Mouse (Mus musculus) limb, embryonic 14.5 days (tissue): ENCODE results near the gene Samd4. TPM values are rescaled to one million over a fixed set of nuclear protein-coding genes. Genes with fewer than 3 reads are reported as not detected.

Source experiments
- ATAC-seq: fragments of 200-750 bp; cut with Nextera tagmentation; 2 replicates; pipeline ENCODE4 v1.8.0; 2017; ENCODE audit warnings: low read depth, moderate number of reproducible peaks, moderate TSS enrichment; ENCODE audit not compliant: low FRiP score
- DNase-seq: peaks from one replicate; pipeline ENCODE4 v3.0.0-alpha.2; 2015; ENCODE audit warnings: low spot score
- H3K27ac ChIP-seq: fragments of 300-500 bp; sonication (generic); replicated peaks from 2 replicates; pipeline ENCODE4 v1.5.1; 2014; ENCODE audit warnings: low read depth, mild to moderate bottlenecking, low read length, moderate library complexity, mixed read lengths
- H3K27me3 ChIP-seq: fragments of 300-500 bp; sonication (generic); 2 replicates; pipeline ENCODE4 v1.6.1; 2014; ENCODE audit warnings: low read length, mixed read lengths; ENCODE audit not compliant: control insufficient read depth, insufficient read depth
- H3K36me3 ChIP-seq: fragments of 300-500 bp; sonication (generic); 2 replicates; pipeline ENCODE4 v1.6.1; 2014; ENCODE audit warnings: mild to moderate bottlenecking, low read length, moderate library complexity, mixed read lengths; ENCODE audit not compliant: control insufficient read depth, insufficient read depth
- H3K4me1 ChIP-seq: fragments of 300-500 bp; sonication (generic); 2 replicates; pipeline ENCODE4 v1.6.1; 2014; ENCODE audit warnings: antibody characterized with exemption, low read length, mixed read lengths; ENCODE audit not compliant: control insufficient read depth, insufficient read depth
- H3K4me2 ChIP-seq: fragments of 300-500 bp; sonication (generic); replicated peaks from 2 replicates; pipeline ENCODE4 v1.6.1; 2014; ENCODE audit warnings: low read depth, mild to moderate bottlenecking, low read length, moderate library complexity; ENCODE audit not compliant: severe bottlenecking
- H3K4me3 ChIP-seq: fragments of 300-500 bp; sonication (generic); replicated peaks from 2 replicates; pipeline ENCODE4 v1.5.1; 2014; ENCODE audit warnings: low read length
- H3K9ac ChIP-seq: fragments of 300-500 bp; sonication (generic); 2 replicates; pipeline ENCODE4 v1.6.1; 2014; ENCODE audit warnings: mild to moderate bottlenecking, low read depth, low read length, moderate library complexity; ENCODE audit not compliant: severe bottlenecking
- H3K9me3 ChIP-seq: fragments of 300-500 bp; sonication (generic); 2 replicates; pipeline ENCODE4 v1.6.1; 2016; ENCODE audit warnings: low read length; ENCODE audit not compliant: control insufficient read depth
- POLR2A ChIP-seq: fragments of 200-500 bp; IDR thresholded peaks from 2 replicates; pipeline ENCODE4 v1.8.0; 2012; ENCODE audit warnings: inconsistent platforms, mild to moderate bottlenecking, moderate library complexity, borderline replicate concordance; ENCODE audit not compliant: insufficient read depth, insufficient read length; ENCODE audit errors: extremely low read depth
- WGBS: fragments of 180-500 bp; shearing (Covaris S2); extraction: QIAGEN DNeasy Blood & Tissue Kit; methylation state at CpG from one replicate; pipeline ENCODE4 v1.1.7; 2014; 5-methylcytosine and 5-hydroxymethylcytosine counted together
- polyA plus RNA-seq, 2 experiments: library from polyadenylated mRNA; depleted of rRNA in 1 of 2; stranded (reverse) in 1 of 2; unstranded in 1 of 2; fragments of >200 nt; fragmentation: Nextera tagmentation in 1 of 2; extraction: Ambion mirVana in 1 of 2; gene quantifications; 2 replicates each; pipeline versions ENCODE4 v1.2.1 to v1.2.3; 2012 to 2014

Gene Samd4
- polyA plus RNA-seq, 2 experiments: 9.6 to 23.9 TPM

GRCm38 (mm10) chr14:47088339-47088738 lies 205.7 kb downstream of the Samd4 start:
- Histone ChIP-seq H3K4me1 (peaks cover 5% of the 10 kb centered on the region; the same call in 1 of the 2 replicates), H3K4me3 (no peak overlapping the region), H3K4me2 (no peak overlapping the region), H3K27ac (no peak overlapping the region), H3K27me3 (no peaks in the 10 kb centered on the region), H3K36me3 (peaks cover 44% of the 10 kb centered on the region), H3K9me3 (no peaks in the 10 kb centered on the region), H3K9ac (no peak overlapping the region)
- no peak for TF ChIP-seq POLR2A
- ATAC-seq: no peak
- WGBS: 62% methylated on average over 1 of the region's 1 CpGs
- DNase-seq: no peak

GRCm38 (mm10) chr14:47089153-47089552 lies 206.5 kb downstream of the Samd4 start:
- DNase-seq (no peak), ATAC-seq (no peak)
- peaks cover 5% of the 10 kb centered on the region; the same call in 1 of the 2 replicates for H3K4me1 ChIP-seq
- H3K27me3 ChIP-seq: no peaks in the 10 kb centered on the region
- no peaks in the 10 kb centered on the region for H3K9me3 ChIP-seq
- H3K9ac ChIP-seq: no peak overlapping the region
- H3K4me2 ChIP-seq: no peak overlapping the region
- no peak overlapping the region for H3K4me3 ChIP-seq
- peaks cover 46% of the 10 kb centered on the region for H3K36me3 ChIP-seq
- TF ChIP-seq POLR2A: no peak
- 80% methylated on average over 6 of the region's 6 CpGs for WGBS
- no peak overlapping the region for H3K27ac ChIP-seq

- ATAC-seq (no peak), DNase-seq (no peak)
- no peak overlapping the region for H3K9ac ChIP-seq
- H3K4me2 ChIP-seq: no peak overlapping the region
- H3K36me3 ChIP-seq: peaks cover 45% of the 10 kb centered on the region
- TF ChIP-seq POLR2A: no peak
- H3K27me3 ChIP-seq: no peaks in the 10 kb centered on the region
- no peak overlapping the region for H3K27ac ChIP-seq
- no peak overlapping the region for H3K4me3 ChIP-seq
- no peaks in the 10 kb centered on the region for H3K9me3 ChIP-seq
- 75% methylated on average over 6 of the region's 6 CpGs for WGBS
- H3K4me1 ChIP-seq: peaks cover 4% of the 10 kb centered on the region; the same call in 1 of the 2 replicates
These were observed 209.3 kb downstream of the Samd4 start for GRCm38 (mm10) chr14:47091908-47092307.

GRCm38 (mm10) chr14:47093355-47093792 lies 210.7 kb downstream of the Samd4 start:
- TF ChIP-seq POLR2A: no peak
- ATAC-seq (no peak), DNase-seq (no peak)
- Histone ChIP-seq H3K36me3 (peaks cover 42% of the 10 kb centered on the region), H3K27me3 (no peaks in the 10 kb centered on the region), H3K4me3 (no peak overlapping the region), H3K27ac (no peak overlapping the region), H3K9me3 (no peaks in the 10 kb centered on the region), H3K4me2 (no peak overlapping the region), H3K9ac (no peak overlapping the region), H3K4me1 (no peaks in the 10 kb centered on the region)
- 54% methylated on average over 16 of the region's 16 CpGs for WGBS

DNA sequence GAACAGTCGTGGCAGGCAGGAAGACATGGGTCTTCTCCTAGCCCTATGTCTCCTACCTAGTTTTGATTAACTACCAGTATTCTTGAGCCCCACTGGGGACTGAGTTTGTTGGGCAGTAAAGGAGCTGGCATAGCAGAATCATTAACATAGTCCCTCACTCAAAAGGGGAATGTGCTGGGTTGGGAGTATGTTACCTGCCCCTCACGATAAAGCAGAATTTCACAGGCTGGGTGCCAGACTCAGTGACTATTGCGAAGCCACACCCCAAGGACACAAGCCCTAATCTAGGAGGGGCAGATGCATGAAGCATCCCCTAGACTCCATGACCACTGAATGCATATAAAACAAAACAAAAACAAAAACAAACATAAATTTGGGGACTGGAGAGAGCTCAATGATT lies 212.4 kb downstream of the Samd4 start:
- no peaks in the 10 kb centered on the region for H3K27me3 ChIP-seq
- 85% methylated on average over 3 of the region's 3 CpGs for WGBS
- H3K9me3 ChIP-seq: no peaks in the 10 kb centered on the region
- no peak overlapping the region for H3K27ac ChIP-seq
- DNase-seq (no peak), ATAC-seq (no peak)
- TF ChIP-seq POLR2A: no peak
- no peak overlapping the region for H3K4me2 ChIP-seq
- no peak overlapping the region for H3K4me3 ChIP-seq
- H3K9ac ChIP-seq: no peak overlapping the region
- H3K36me3 ChIP-seq: peaks cover 28% of the 10 kb centered on the region
- H3K4me1 ChIP-seq: no peaks in the 10 kb centered on the region

DNA sequence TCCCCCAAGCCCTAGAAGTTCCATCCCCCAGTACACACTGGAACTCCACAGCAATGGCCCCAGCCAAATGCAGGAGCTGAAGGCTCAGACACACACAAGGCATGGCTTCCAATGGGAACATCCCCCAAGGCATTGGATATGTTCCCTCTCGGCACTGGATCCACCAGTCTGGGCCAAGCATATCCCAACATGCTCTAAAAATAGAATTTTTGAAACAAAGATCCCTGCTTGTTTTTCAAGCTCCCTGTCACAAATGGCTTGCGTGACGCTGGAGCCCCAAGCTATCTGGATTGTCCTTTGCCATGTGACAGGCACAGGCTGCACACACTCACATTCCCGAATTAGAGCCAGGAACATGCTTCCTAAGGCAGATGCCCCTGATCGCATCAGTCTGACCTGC lies 213.7 kb downstream of the Samd4 start:
- DNase-seq (no peak), ATAC-seq (no peak; the same call in 1 of the 2 replicates)
- Histone ChIP-seq H3K4me3 (no peak overlapping the region), H3K27me3 (no peaks in the 10 kb centered on the region), H3K4me2 (no peak overlapping the region), H3K9me3 (no peaks in the 10 kb centered on the region), H3K9ac (no peak overlapping the region), H3K36me3 (peaks cover 25% of the 10 kb centered on the region), H3K27ac (no peak overlapping the region), H3K4me1 (no peaks in the 10 kb centered on the region)
- no peak for TF ChIP-seq POLR2A
- 91% methylated on average over 5 of the region's 5 CpGs for WGBS
